Mouse (Mus musculus): ENCODE results near the gene Acadm. TPM values are rescaled to one million over a fixed set of nuclear protein-coding genes. Genes with fewer than 3 reads are reported as not detected.

Acadm gene
- polyA plus RNA-seq, 1 experiment from 2014 or later, result 53.4 TPM

DNA sequence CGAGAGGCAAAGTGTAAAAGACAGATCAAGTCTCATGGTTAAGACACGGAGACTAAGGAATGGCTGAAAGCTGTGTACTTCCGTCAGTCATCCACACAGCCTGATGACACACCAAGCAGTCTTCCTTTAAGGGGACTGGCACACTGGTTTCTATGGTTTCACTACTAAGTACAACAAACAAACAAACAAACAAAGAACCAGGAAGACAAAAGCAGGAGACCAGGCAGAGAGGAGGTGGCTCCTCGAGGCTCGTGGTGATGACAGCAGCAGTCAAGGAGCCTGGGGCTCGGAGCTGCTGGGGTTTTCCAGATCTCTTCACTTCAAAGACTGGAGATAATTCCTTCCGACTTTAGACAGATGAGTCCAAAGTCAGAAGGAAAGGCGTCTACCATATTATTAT lies 4.4 kb downstream of the Acadm start:
- Histone ChIP-seq H3K9me3 (replicated peaks) (no peaks in the 10 kb centered on the region), H3K4me2 (no peak overlapping the region), H3K36me3 (peaks cover 64% of the 10 kb centered on the region), H3K4me3 (no peak overlapping the region), H3K9ac (no peak overlapping the region), H3K27ac (no peak overlapping the region), H3K4me1 (peaks cover 39% of the 10 kb centered on the region), H3K27me3 (replicated peaks) (no peaks in the 10 kb centered on the region)
- 78% methylated on average over 8 of the region's 8 CpGs for WGBS (ENCODE audit: insufficient replicate concordance)
- ATAC-seq, result no peak

DNA sequence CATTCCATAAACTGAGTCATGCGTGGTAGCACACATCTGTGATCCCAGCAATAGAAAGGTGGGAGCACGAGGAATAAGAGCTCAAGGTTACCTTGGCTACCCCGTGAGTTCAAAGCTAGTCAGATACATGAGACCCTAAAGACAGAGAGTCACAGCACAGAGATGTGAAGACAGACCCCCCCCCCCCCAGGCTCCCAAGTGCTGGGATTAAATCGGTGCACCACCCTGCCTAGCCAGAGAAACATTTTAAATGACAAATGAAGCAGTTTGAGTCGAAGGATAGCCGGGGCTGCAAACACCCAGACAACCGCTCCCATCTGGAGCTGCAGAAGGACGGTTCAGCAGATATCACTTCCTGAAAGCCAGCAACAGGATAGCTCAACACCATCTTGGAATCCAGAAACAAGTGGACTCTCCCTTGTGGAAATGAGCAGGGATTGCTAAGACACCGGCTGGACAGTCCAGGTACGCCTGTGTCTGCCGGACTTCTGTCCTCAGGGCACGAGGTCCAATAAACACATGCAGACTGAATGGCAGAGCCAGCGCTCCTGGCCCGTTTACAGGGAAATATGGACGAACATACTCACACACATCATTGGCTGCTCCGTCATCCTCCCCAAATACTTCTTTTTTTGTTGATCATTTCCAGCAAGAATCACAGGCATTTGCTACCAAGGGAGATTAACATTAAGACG lies 7.2 kb downstream of the Acadm start:
- H3K4me1 ChIP-seq, result peaks cover 20% of the 10 kb centered on the region
- no peaks in the 10 kb centered on the region for H3K9me3 ChIP-seq (replicated peaks)
- no peak overlapping the region for H3K9ac ChIP-seq
- H3K36me3 ChIP-seq, result peaks cover 87% of the 10 kb centered on the region
- ATAC-seq, result no peak
- H3K4me3 ChIP-seq, result no peak overlapping the region
- H3K27me3 ChIP-seq (replicated peaks), result no peaks in the 10 kb centered on the region
- 83% methylated on average over 17 of the region's 17 CpGs for WGBS (ENCODE audit: insufficient replicate concordance)
- no peak overlapping the region for H3K4me2 ChIP-seq
- H3K27ac ChIP-seq, result no peak overlapping the region

DNA sequence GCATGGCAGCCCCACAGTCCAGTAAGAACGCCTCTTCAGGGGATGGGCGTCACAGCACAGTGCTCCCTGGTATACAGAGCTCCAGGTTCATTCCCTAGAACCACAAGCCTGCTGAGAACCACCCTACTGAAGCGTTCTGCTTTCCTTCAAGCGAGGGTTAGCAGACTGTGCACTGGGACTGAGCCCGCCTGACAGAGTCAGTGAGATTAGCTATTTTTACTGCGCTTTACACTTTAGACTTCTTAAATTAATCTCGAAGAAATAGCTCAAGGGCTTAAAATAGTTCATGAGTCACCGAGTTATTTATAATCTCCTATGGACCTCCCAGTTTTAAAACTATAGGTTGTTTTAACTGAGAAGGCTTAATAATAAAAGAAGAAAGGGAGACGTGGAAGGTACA lies 8.6 kb downstream of the Acadm start:
- peaks cover 85% of the 10 kb centered on the region for H3K36me3 ChIP-seq
- no peak for ATAC-seq

DNA sequence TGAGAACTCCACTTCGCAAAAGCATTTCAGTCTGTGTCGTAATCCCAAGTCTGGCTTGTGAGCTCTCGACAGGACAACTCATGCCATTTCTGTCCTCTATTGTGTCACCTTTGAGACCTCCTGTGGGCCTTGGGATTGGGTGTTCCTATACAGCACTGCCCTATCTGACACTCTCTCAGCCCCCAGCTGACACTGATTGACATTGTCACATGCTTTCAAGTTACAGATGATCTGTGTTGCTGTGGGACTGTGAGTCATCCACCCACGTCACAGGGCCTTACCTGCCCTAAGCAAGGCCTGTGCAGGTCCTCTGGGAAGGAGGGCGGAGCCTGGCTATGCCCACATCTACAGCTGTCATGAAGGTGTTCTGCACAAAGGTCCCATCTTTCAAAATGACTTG lies 12.0 kb downstream of the Acadm start:
- Histone ChIP-seq H3K9ac (no peak overlapping the region), H3K27ac (no peak overlapping the region), H3K27me3 (replicated peaks) (no peaks in the 10 kb centered on the region), H3K9me3 (replicated peaks) (no peaks in the 10 kb centered on the region), H3K4me1 (no peaks in the 10 kb centered on the region), H3K4me3 (no peak overlapping the region), H3K36me3 (peaks cover 81% of the 10 kb centered on the region), H3K4me2 (no peak overlapping the region)
- 82% methylated on average over 5 of the region's 5 CpGs for WGBS (ENCODE audit: insufficient replicate concordance)
- no peak for ATAC-seq

More for the DNA sequence above, 8.6 kb downstream of the Acadm start:
- H3K27me3 ChIP-seq (replicated peaks), result no peaks in the 10 kb centered on the region
- no peak overlapping the region for H3K9ac ChIP-seq
- WGBS (ENCODE audit: insufficient replicate concordance), result 80% methylated on average over 9 of the region's 9 CpGs
- H3K4me2 ChIP-seq, result no peak overlapping the region
- H3K27ac ChIP-seq, result no peak overlapping the region; the same call in 1 of the 2 replicates
- H3K4me1 ChIP-seq, result peaks cover 6% of the 10 kb centered on the region
- H3K9me3 ChIP-seq (replicated peaks), result no peaks in the 10 kb centered on the region
- H3K4me3 ChIP-seq, result no peak overlapping the region

- Histone ChIP-seq H3K9me3 (replicated peaks) (no peaks in the 10 kb centered on the region), H3K27me3 (replicated peaks) (no peaks in the 10 kb centered on the region), H3K4me3 (no peak overlapping the region), H3K4me1 (no peaks in the 10 kb centered on the region), H3K36me3 (peaks cover 76% of the 10 kb centered on the region), H3K9ac (no peak overlapping the region), H3K27ac (no peak overlapping the region), H3K4me2 (no peak overlapping the region)
- 82% methylated on average over 11 of the region's 11 CpGs for WGBS (ENCODE audit: insufficient replicate concordance)
- no peak; the same call in 1 of the 2 replicates for ATAC-seq
Measured at GRCm38 (mm10) chr3:153929526-153929925, 14.9 kb downstream of the Acadm start.

DNA sequence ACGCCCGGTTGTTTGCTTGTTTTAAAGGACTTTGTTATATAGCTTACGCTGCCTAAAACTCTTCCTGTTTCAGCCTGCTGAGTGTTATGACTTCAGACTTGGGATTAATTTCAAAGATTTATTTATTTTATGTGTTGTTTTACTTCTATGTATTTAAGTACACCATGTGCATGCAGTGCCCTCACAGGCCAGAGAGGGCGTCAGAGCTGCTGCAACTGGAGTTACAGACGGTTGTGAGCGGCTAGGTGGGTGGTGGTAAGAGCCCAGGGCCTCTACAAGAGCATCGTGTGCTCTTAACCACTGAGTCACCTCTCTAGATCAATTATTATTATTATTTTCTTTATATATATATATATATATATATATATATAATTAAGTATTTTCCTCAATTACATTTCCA lies 18.1 kb downstream of the Acadm start:
- Histone ChIP-seq H3K9ac (no peak overlapping the region), H3K27me3 (replicated peaks) (no peaks in the 10 kb centered on the region), H3K4me2 (no peak overlapping the region), H3K4me1 (0 out of 2 replicates have a peak, but pooled peaks cover 2% of the 10 kb centered on the region), H3K27ac (no peak overlapping the region), H3K9me3 (replicated peaks) (no peaks in the 10 kb centered on the region), H3K4me3 (no peak overlapping the region), H3K36me3 (peaks cover 73% of the 10 kb centered on the region)
- ATAC-seq, result no peak
- WGBS (ENCODE audit: insufficient replicate concordance), result 82% methylated on average over 7 of the region's 7 CpGs

GRCm38 (mm10) chr3:153921147-153921910 lies 23.1 kb downstream of the Acadm start:
- 74% methylated on average over 10 of the region's 10 CpGs for WGBS (ENCODE audit: insufficient replicate concordance)
- H3K27ac ChIP-seq, result no peak overlapping the region

DNA sequence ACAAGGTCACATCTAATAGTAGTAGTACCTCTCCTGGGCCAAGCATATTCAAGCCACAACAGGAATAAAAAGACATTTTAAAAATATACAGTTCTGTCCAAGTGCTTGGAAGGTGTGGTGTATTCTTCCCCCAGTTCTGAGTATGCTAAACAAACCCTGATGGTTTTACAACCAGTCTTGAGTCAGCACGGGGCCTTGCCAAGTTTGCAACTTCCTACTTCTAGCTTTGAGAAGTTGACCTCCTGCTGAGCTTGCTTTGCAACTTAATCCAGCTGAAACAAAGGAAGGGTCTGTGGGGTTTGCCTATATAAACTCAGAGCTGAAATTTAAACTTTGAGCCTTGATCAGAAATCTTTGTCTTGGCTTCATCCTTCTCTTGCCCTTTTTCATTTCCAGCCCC lies 27.2 kb downstream of the Acadm start:
- ATAC-seq, result no peak
- Histone ChIP-seq H3K4me1 (peaks cover 15% of the 10 kb centered on the region), H3K4me3 (no peak overlapping the region), H3K9me3 (replicated peaks) (no peaks in the 10 kb centered on the region), H3K27ac (no peak overlapping the region), H3K36me3 (peaks cover 12% of the 10 kb centered on the region), H3K9ac (no peak overlapping the region), H3K4me2 (no peak overlapping the region), H3K27me3 (replicated peaks) (no peaks in the 10 kb centered on the region)
- 21% methylated on average over 1 of the region's 1 CpGs for WGBS (ENCODE audit: insufficient replicate concordance)

More at GRCm38 (mm10) chr3:153921147-153921910, 23.1 kb downstream of the Acadm start:
- H3K27me3 ChIP-seq (replicated peaks), result no peaks in the 10 kb centered on the region
- no peak for ATAC-seq
- H3K9me3 ChIP-seq (replicated peaks), result no peaks in the 10 kb centered on the region
- H3K4me2 ChIP-seq, result no peak overlapping the region
- no peak overlapping the region for H3K4me3 ChIP-seq
- peaks cover 41% of the 10 kb centered on the region for H3K36me3 ChIP-seq
- 0 out of 2 replicates have a peak, but pooled peaks cover 3% of the 10 kb centered on the region for H3K4me1 ChIP-seq
- no peak overlapping the region for H3K9ac ChIP-seq

GRCm38 (mm10) chr3:153913510-153914243 lies 30.8 kb downstream of the Acadm start:
- Histone ChIP-seq H3K4me1 (peaks cover 39% of the 10 kb centered on the region), H3K27ac (peak overlapping the region; percentile 94), H3K4me3 (peak overlapping the region; percentile 95), H3K9me3 (replicated peaks) (no peaks in the 10 kb centered on the region), H3K9ac (peak overlapping the region; percentile 98), H3K4me2 (peak overlapping the region; percentile 92), H3K27me3 (replicated peaks) (no peaks in the 10 kb centered on the region), H3K36me3 (peaks cover 32% of the 10 kb centered on the region)
- ATAC-seq, result no peak
- WGBS (ENCODE audit: insufficient replicate concordance), result 32% methylated on average over 6 of the region's 6 CpGs

DNA sequence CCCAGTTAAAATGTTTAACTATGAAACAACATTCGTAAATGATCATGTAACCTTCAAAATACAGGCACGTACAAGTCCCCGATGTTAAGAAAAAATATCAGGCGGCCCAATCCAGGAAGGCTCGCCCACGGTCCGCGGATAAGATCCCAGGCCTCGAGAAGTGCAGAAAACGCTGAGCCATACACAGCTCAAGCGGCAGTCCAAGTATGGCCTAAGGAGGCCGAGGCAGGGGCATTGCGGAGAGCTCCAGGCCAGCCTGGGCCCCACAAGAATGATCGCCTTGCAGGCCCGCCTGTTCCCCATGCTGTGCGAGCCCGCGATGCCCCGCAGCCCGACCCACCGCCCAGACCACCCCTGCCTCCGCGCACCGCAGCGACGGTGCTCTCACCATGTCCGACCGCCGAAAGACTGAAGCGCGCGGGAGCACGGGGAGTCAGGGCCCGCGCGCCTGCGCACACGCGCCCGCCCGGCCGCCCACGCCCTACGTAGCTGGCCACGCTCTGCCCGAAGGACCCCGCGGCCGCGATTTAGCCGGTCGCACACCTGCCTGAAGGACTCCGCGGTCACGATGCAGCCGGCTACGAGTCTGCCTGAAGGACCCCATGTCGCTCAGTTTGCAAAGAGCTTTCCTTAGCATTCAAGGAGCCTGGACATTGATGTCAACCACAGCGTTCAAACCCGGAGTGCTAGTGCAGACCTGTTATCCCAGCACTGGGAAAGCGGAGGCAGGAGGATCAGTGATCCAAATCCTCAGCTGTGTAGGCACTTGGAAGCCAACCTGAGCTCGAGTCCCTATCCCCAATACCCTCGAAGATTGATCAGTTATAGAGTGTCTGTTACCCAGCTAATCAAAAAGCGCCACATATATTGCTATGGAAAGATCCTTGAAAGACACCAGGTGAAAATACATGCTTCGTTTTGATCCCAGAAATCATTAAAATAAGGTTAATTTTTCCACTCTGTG lies 31.6 kb downstream of the Acadm start, which contains the start of gene Rabggtb:
Gene Rabggtb, minus strand, starts transcription at position 464 of the 964 bp plus-strand sequence.
- Histone ChIP-seq H3K4me1 (peaks cover 48% of the 10 kb centered on the region), H3K4me2 (peak within 1 kb of the TSS; percentile 92), H3K9me3 (replicated peaks) (no peaks in the 10 kb centered on the region), H3K4me3 (peak within 1 kb of the TSS; percentile 95), H3K27ac (peak within 1 kb of the TSS; percentile 94), H3K27me3 (replicated peaks) (no peaks in the 10 kb centered on the region), H3K36me3 (peaks cover 41% of the 10 kb centered on the region), H3K9ac (peak within 1 kb of the TSS; percentile 98)
- peak; percentile 93 for ATAC-seq
- WGBS (ENCODE audit: insufficient replicate concordance), result under 1% methylated on average over 65 of the region's 65 CpGs

- Histone ChIP-seq H3K36me3 (peaks cover 49% of the 10 kb centered on the region), H3K27ac (peak overlapping the region; percentile 94), H3K4me1 (peaks cover 51% of the 10 kb centered on the region), H3K4me3 (peak overlapping the region; percentile 95), H3K4me2 (peak overlapping the region; percentile 92), H3K27me3 (replicated peaks) (no peaks in the 10 kb centered on the region), H3K9me3 (replicated peaks) (no peaks in the 10 kb centered on the region), H3K9ac (peak overlapping the region; percentile 98)
- under 1% methylated on average over 12 of the region's 12 CpGs for WGBS (ENCODE audit: insufficient replicate concordance)
- ATAC-seq, result no peak
Measured at GRCm38 (mm10) chr3:153911882-153912440, 32.5 kb downstream of the Acadm start.
